Mouse (Mus musculus) hindbrain, embryonic 16.5 days (tissue): ENCODE measurements at regions not wholly inside any gene's neighbourhood (a gene's known extent, or its start where the extent isn't known, plus 50 kb on each side); places are given as distances from the start of the nearest gene placed in this dataset.

ENCODE experiments used
- ATAC-seq: fragments of 200-750 bp; cut with Nextera tagmentation; 2 replicates; pipeline ENCODE4 v1.8.0; 2017; ENCODE audit warnings: moderate TSS enrichment, moderate library complexity
- H3K27ac ChIP-seq: fragments of 300-500 bp; sonication (generic); 2 replicates; pipeline ENCODE4 v1.5.1; 2014; ENCODE audit warnings: low read depth, mild to moderate bottlenecking, control low read depth, low read length, moderate library complexity
- H3K27me3 ChIP-seq: fragments of 300-500 bp; sonication (generic); replicated peaks from 2 replicates; pipeline ENCODE4 v1.6.1; 2014; ENCODE audit warnings: low read length; ENCODE audit not compliant: control insufficient read depth, insufficient read depth
- H3K36me3 ChIP-seq: fragments of 300-500 bp; sonication (generic); 2 replicates; pipeline ENCODE4 v1.6.1; 2014; ENCODE audit warnings: mild to moderate bottlenecking, low read length, moderate library complexity, mixed read lengths; ENCODE audit not compliant: control insufficient read depth, insufficient read depth
- H3K4me1 ChIP-seq: fragments of 300-500 bp; sonication (generic); 2 replicates; pipeline ENCODE4 v1.6.1; 2014; ENCODE audit warnings: low read depth, low read length; ENCODE audit not compliant: control insufficient read depth, insufficient read depth
- H3K4me2 ChIP-seq: fragments of 300-500 bp; sonication (generic); 2 replicates; pipeline ENCODE4 v1.6.1; 2014; ENCODE audit warnings: mild to moderate bottlenecking, low read length, control low read depth, moderate library complexity
- H3K4me3 ChIP-seq: fragments of 300-500 bp; sonication (generic); 2 replicates; pipeline ENCODE4 v1.5.1; 2014; ENCODE audit warnings: mild to moderate bottlenecking, low read length, control low read depth, moderate library complexity
- H3K9ac ChIP-seq: fragments of 300-500 bp; sonication (generic); 2 replicates; pipeline ENCODE4 v1.6.1; 2014; ENCODE audit warnings: low read depth, mild to moderate bottlenecking, control low read depth, low read length, moderate library complexity
- H3K9me3 ChIP-seq: fragments of 300-500 bp; sonication (generic); 2 replicates; pipeline ENCODE4 v1.6.1; 2014; ENCODE audit warnings: mild to moderate bottlenecking, low read length, moderate library complexity; ENCODE audit not compliant: control insufficient read depth
- whole genome bisulfite sequencing: fragments of 180-500 bp; shearing (Covaris S2); extraction: QIAGEN DNeasy Blood & Tissue Kit; methylation state at CpG from one replicate; pipeline ENCODE4 v1.1.7; 2014; 5-methylcytosine and 5-hydroxymethylcytosine counted together

- ATAC-seq: no peak
- Histone ChIP-seq H3K36me3 (no peaks in the 10 kb centered on the region), H3K4me2 (no peak overlapping the region), H3K4me3 (no peak overlapping the region), H3K9ac (no peak overlapping the region), H3K4me1 (no peaks in the 10 kb centered on the region), H3K27ac (no peak overlapping the region), H3K9me3 (no peaks in the 10 kb centered on the region), H3K27me3 (no peaks in the 10 kb centered on the region)
- 35% methylated on average over 3 of the region's 3 CpGs for WGBS
These were observed 547.2 kb downstream of the Nr4a2 start for GRCm38 (mm10) chr2:56576588-56576987.

DNA sequence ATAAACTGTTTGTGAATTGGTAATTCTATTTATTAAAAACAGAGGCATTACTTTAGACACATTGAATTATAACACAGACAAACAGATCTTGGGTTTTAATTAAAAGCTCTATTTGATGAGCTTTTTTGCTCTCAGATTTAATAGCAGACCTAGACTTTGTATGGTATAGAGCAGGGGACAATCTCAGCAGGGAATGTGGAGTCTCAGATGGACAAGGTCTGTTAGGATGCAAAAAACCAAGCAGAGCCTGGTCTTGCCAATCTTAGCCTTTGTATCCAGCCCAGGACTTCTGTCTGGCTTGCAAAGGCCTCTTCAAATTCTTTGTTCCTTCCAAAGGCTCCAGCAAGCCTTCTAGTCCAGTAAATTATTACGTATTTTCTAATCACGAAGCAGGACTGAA is 551.0 kb downstream of the Nr4a2 start:
- H3K4me2 ChIP-seq: no peak overlapping the region
- H3K4me1 ChIP-seq: no peaks in the 10 kb centered on the region
- no peak overlapping the region for H3K27ac ChIP-seq
- no peak overlapping the region for H3K9ac ChIP-seq
- no peaks in the 10 kb centered on the region for H3K27me3 ChIP-seq
- H3K4me3 ChIP-seq: no peak overlapping the region
- 61% methylated on average over 2 of the region's 2 CpGs for WGBS
- ATAC-seq: no peak
- no peaks in the 10 kb centered on the region for H3K9me3 ChIP-seq
- H3K36me3 ChIP-seq: no peaks in the 10 kb centered on the region

DNA sequence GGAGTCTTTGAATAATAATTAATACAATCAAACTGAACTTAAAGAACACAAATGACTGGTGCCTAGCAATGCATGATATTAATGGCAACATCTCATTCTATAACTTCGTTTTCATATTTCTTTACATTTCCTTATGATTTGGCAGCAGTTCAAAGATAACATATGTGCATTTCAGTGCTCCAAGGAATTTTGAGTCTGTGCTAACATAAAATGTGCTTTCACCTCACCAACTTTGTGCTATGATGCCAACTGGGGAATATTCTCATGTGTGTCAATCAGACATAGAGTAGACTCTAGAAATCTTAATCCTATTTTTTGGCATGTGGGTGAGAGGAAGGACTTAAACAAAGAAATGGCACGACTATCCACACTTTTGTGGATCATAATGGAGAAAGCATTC is 562.5 kb downstream of the Nr4a2 start:
- ATAC-seq: no peak
- H3K9me3 ChIP-seq: no peaks in the 10 kb centered on the region
- no peak overlapping the region for H3K27ac ChIP-seq
- H3K27me3 ChIP-seq: no peaks in the 10 kb centered on the region
- H3K4me1 ChIP-seq: no peaks in the 10 kb centered on the region
- WGBS: 54% methylated on average over 2 of the region's 2 CpGs
- H3K4me2 ChIP-seq: no peak overlapping the region
- H3K9ac ChIP-seq: no peak overlapping the region
- H3K4me3 ChIP-seq: no peak overlapping the region
- no peaks in the 10 kb centered on the region for H3K36me3 ChIP-seq

DNA sequence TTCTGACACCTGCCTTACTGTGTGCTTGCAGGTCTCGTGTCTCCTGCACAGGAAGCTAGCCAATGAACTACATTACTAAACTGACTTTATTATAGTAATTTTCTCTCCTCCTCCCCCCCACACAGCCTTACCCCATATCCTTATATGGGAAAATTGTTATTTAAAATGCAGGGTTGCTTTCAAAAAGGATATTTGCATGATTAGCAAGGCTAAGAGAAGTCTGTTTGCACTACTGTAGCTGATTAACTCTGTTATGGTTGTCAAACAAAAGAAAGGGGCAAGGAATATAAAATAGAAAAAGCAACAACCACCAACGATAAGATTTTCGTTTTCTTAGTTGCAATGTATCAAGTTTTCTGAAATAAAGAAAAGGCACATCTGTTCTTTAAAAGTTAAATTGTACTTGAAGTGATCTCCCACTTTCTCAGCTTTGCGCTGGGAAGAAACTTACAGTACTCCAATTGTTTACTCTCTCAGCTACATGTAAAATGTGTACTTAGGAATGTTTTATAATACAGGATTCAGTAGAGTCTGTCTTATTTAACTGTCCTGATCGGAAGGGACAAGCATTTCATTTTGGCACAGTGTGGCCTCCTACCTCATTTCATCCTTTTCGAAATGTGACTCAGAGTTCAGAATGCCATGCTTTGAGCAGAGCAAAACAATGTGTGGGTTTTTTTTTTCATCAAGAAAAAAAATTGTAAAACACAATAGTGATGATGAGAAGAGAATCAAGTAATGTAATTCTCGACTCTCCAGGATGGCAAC is 571.4 kb downstream of the Nr4a2 start:
- no peaks in the 10 kb centered on the region for H3K9me3 ChIP-seq
- WGBS: 49% methylated on average over 7 of the region's 7 CpGs
- no peak overlapping the region for H3K9ac ChIP-seq
- no peak for ATAC-seq
- no peaks in the 10 kb centered on the region for H3K27me3 ChIP-seq
- H3K36me3 ChIP-seq: no peaks in the 10 kb centered on the region
- no peaks in the 10 kb centered on the region for H3K4me1 ChIP-seq
- no peak overlapping the region for H3K27ac ChIP-seq
- no peak overlapping the region for H3K4me3 ChIP-seq
- no peak overlapping the region for H3K4me2 ChIP-seq

DNA sequence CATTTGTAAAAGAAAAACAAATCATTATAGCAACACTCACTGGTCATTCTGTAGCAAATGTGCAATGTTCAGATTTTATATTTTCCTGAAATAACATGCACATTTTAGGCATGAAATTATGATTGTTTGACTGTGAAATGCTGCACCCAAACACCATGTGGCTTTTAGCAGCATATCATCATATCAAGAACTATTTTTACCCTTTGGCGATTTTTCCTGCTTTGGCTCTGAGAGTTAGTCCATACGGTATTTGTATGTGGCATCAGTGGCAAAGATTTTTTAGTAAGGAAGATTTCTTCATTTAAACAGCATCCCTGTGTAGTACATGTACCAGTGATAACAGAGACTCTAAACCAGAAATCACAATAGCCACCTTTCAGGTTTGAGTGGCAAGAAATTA is 573.6 kb downstream of the Nr4a2 start:
- Histone ChIP-seq H3K27me3 (no peaks in the 10 kb centered on the region), H3K36me3 (no peaks in the 10 kb centered on the region), H3K4me1 (no peaks in the 10 kb centered on the region), H3K9ac (no peak overlapping the region), H3K4me2 (no peak overlapping the region), H3K4me3 (no peak overlapping the region), H3K9me3 (no peaks in the 10 kb centered on the region), H3K27ac (no peak overlapping the region)
- 92% methylated on average over 2 of the region's 2 CpGs for WGBS
- no peak for ATAC-seq

DNA sequence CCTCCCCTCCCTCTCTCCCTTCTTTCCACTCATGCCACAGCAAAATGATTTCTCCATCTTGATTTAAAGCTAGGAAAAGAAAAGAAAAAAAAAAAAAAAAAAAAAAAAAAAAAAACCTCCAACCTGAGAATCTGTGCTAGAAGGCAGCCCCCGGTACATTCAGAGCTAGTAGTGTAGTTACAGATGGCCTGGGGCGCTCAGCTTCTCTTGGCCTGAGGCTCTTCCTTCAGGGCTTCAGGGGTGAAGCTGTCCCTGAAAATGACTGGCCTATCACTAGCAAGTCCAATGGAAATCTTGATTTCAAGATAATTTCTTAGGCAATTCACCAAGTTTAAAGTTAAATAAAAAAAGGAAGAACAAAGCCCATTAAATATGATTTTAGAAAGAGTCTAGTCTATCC is 583.1 kb downstream of the Nr4a2 start:
- ATAC-seq: no peak
- 56% methylated on average over 2 of the region's 2 CpGs for WGBS
- no peak overlapping the region for H3K4me2 ChIP-seq
- no peaks in the 10 kb centered on the region for H3K4me1 ChIP-seq
- no peaks in the 10 kb centered on the region for H3K36me3 ChIP-seq
- no peak overlapping the region for H3K9ac ChIP-seq
- H3K27me3 ChIP-seq: no peaks in the 10 kb centered on the region
- no peaks in the 10 kb centered on the region for H3K9me3 ChIP-seq
- H3K27ac ChIP-seq: no peak overlapping the region
- no peak overlapping the region for H3K4me3 ChIP-seq

DNA sequence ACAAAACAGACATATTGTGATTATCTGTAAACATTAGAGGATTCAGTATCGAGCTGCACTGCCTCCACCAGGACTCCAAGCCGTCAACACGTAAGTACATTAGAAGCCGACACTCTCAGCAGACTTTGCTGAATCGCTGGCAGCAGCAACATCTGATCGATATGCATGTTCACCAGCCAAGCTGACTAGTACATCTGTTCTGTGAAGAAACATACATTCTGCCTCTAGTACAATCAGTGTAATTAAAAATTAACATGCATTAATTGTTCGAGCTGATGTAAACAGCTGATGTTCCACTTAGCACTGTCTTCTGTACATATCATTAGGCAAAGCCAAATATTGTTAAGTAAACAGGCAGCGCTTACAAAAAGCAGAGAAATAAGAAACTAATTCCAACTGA is 584.0 kb downstream of the Nr4a2 start:
- no peak overlapping the region for H3K4me3 ChIP-seq
- no peaks in the 10 kb centered on the region for H3K9me3 ChIP-seq
- no peaks in the 10 kb centered on the region for H3K4me1 ChIP-seq
- WGBS: 58% methylated on average over 8 of the region's 8 CpGs
- 0 out of 2 replicates have a peak, but pooled peaks have one; percentile 50 for ATAC-seq
- no peak overlapping the region for H3K9ac ChIP-seq
- no peak overlapping the region for H3K4me2 ChIP-seq
- H3K27me3 ChIP-seq: no peaks in the 10 kb centered on the region
- H3K27ac ChIP-seq: no peak overlapping the region
- no peaks in the 10 kb centered on the region for H3K36me3 ChIP-seq

GRCm38 (mm10) chr2:56519428-56519827 is 604.4 kb downstream of the Nr4a2 start:
- H3K36me3 ChIP-seq: no peaks in the 10 kb centered on the region
- 45% methylated on average over 7 of the region's 7 CpGs for WGBS
- H3K4me2 ChIP-seq: no peak overlapping the region
- no peaks in the 10 kb centered on the region for H3K9me3 ChIP-seq
- H3K4me1 ChIP-seq: no peaks in the 10 kb centered on the region
- no peak overlapping the region for H3K4me3 ChIP-seq
- no peak overlapping the region for H3K9ac ChIP-seq
- no peaks in the 10 kb centered on the region for H3K27me3 ChIP-seq
- H3K27ac ChIP-seq: no peak overlapping the region
- no peak for ATAC-seq
